In the genomic region with DNA sequence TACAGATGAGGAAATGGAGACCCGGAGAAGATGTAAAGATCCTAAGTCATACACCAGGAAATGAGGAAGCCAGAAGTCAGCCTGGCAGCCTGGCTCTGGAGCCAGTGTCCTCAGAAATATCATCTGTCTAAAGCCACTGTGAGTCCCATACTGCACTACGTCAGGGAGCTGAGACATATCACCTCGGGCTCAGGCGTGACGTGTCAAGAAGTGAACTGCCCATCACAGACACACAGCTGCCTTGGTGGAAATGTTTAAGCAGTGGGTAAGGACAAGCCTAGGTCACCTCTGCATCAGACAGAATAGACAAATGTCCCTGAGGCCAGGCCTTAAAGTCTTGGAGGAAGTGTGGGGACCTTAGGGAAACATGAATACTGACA, we compare ENCODE assay signal across 10 mouse cellular contexts.
DNase-seq lines count a peak whose midpoint lies in the region; ATAC-seq and TF ChIP-seq lines count a peak whose summit lies in the region.
"Had no signal": no experiment of that assay in that cellular context is flagged by ENCODE, and none has a peak within 500 bp of the region (broad histone marks: within the 10 kb centered on the region; RNA-seq: fewer than 3 reads in every experiment).

No protein-coding gene starts in this region.

- no peak for TF ChIP-seq POLR2A in heart, adult 2 months (IDR thresholded peaks at IDR 0.05; ENCODE audit: insufficient read depth, low read depth, low read length)

- intact Hi-C loops in heart, adult 2 months (cut with DNase I): loop anchor here (2.0 kb wide), 1 partner anchor 60 kb away; no protein-coding TSS in a partner anchor
- intact Hi-C loops in left cerebral cortex, postnatal 10 days (cut with DNase I): loop anchor here (5.0 to 10.0 kb wide), 2 partner anchors 49 to 194 kb away; no protein-coding TSS in a partner anchor

- no peak for ATAC-seq in lung, embryonic 15.5 days (ENCODE audit: borderline replicate concordance, extremely low read depth, low FRiP score, low TSS enrichment)
- no peak for ATAC-seq in forebrain, embryonic 15.5 days (replicated peaks)
- no peak for ATAC-seq in midbrain, embryonic 13.5 days

- no peak overlapping the region for H3K9ac ChIP-seq in heart, adult 2 months (ENCODE audit: low read depth, low read length)
- no peak overlapping the region for H3K9ac ChIP-seq in lung, embryonic 15.5 days
- H3K9ac ChIP-seq in forebrain, embryonic 15.5 days (replicated peaks): no peak overlapping the region
- no peak overlapping the region for H3K9ac ChIP-seq in midbrain, embryonic 13.5 days (replicated peaks)

- no peak overlapping the region for H3K4me3 ChIP-seq in heart, adult 2 months
- H3K4me3 ChIP-seq in lung, embryonic 15.5 days: no peak overlapping the region
- H3K4me3 ChIP-seq in forebrain, embryonic 15.5 days: no peak overlapping the region
- H3K4me3 ChIP-seq in midbrain, embryonic 13.5 days (replicated peaks): no peak overlapping the region
- H3K4me3 ChIP-seq: erythroblast, embryonic 14.5 days had no signal

- H3K36me3 ChIP-seq in heart, adult 2 months (ENCODE audit: control insufficient read depth, insufficient read depth, low read length): no peaks in the 10 kb centered on the region
- no peaks in the 10 kb centered on the region for H3K36me3 ChIP-seq in lung, embryonic 15.5 days
- no peaks in the 10 kb centered on the region for H3K36me3 ChIP-seq in forebrain, embryonic 15.5 days
- peaks cover 12% of the 10 kb centered on the region; the same call in 1 of the 2 replicates for H3K36me3 ChIP-seq in midbrain, embryonic 13.5 days

- no peak for DNase-seq in heart, adult 2 months
- no peak for DNase-seq in heart, adult 9 months (ENCODE audit: low spot score in 2 of 2)
- DNase-seq in lung, adult 18-20 months: no peak
- no peak for DNase-seq in left cerebral cortex, postnatal 10 days (ENCODE audit: extremely low spot score in 1 of 2, low spot score in 2 of 2)
- no peak for DNase-seq in kidney, adult 11 months
- DNase-seq: thymus, postnatal 14 days had no signal

- H3K4me2 ChIP-seq in lung, embryonic 15.5 days: no peak overlapping the region
- no peak overlapping the region for H3K4me2 ChIP-seq in forebrain, embryonic 15.5 days (replicated peaks)
- H3K4me2 ChIP-seq in midbrain, embryonic 13.5 days (replicated peaks): no peak overlapping the region

- peaks cover 10% of the 10 kb centered on the region for H3K4me1 ChIP-seq in heart, adult 2 months (ENCODE audit: control insufficient read depth, insufficient read depth, low read length)
- peaks cover 13% of the 10 kb centered on the region for H3K4me1 ChIP-seq in lung, embryonic 15.5 days
- peaks cover 40% of the 10 kb centered on the region for H3K4me1 ChIP-seq in forebrain, embryonic 15.5 days
- H3K4me1 ChIP-seq in midbrain, embryonic 13.5 days (replicated peaks): peaks cover 33% of the 10 kb centered on the region

- no peak for TF ChIP-seq CTCF in heart, adult 2 months (IDR thresholded peaks at IDR 0.05)

- no peaks in the 10 kb centered on the region for H3K9me3 ChIP-seq in lung, embryonic 15.5 days
- H3K9me3 ChIP-seq in forebrain, embryonic 15.5 days: no peaks in the 10 kb centered on the region
- no peaks in the 10 kb centered on the region for H3K9me3 ChIP-seq in midbrain, embryonic 13.5 days

- H3K27me3 ChIP-seq in heart, adult 2 months (ENCODE audit: control insufficient read depth, insufficient read depth, low read length): no peaks in the 10 kb centered on the region
- no peaks in the 10 kb centered on the region for H3K27me3 ChIP-seq in lung, embryonic 15.5 days
- H3K27me3 ChIP-seq in forebrain, embryonic 15.5 days: no peaks in the 10 kb centered on the region
- no peaks in the 10 kb centered on the region for H3K27me3 ChIP-seq in midbrain, embryonic 13.5 days

- WGBS in heart, adult 2 months: 48% methylated on average over 5 of the region's 5 CpGs
- 41% methylated on average over 5 of the region's 5 CpGs for WGBS in lung, embryonic 15.5 days
- 87% methylated on average over 5 of the region's 5 CpGs for WGBS in forebrain, embryonic 15.5 days
- 83% methylated on average over 5 of the region's 5 CpGs for WGBS in midbrain, embryonic 13.5 days

- no peaks in the 10 kb centered on the region for H3K79me2 ChIP-seq in heart, adult 2 months (replicated peaks; ENCODE audit: control insufficient read depth, insufficient read depth, low read length)

- peak overlapping the region; percentile 51 for H3K27ac ChIP-seq in heart, adult 2 months
- peak overlapping the region; percentile 30; the same call in 1 of the 2 replicates for H3K27ac ChIP-seq in lung, embryonic 15.5 days
- H3K27ac ChIP-seq in forebrain, embryonic 15.5 days (replicated peaks): peak overlapping the region; percentile 51
- H3K27ac ChIP-seq in midbrain, embryonic 13.5 days: peak overlapping the region; percentile 68

- TF ChIP-seq EP300 in heart, adult 2 months (IDR thresholded peaks at IDR 0.05; ENCODE audit: insufficient read depth, low read depth, low read length): no peak
